Mouse (Mus musculus): ENCODE measurements around the gene Rnf2. TPM values are rescaled to one million over a fixed set of nuclear protein-coding genes. Genes with fewer than 3 reads are reported as not detected.

Rnf2 gene
- polyA plus RNA-seq, 1 experiment from 2014 or later, result 55.6 TPM

- peak within 1 kb of the TSS; percentile 65 for H3K4me3 ChIP-seq
- no peaks in the 10 kb centered on the region for H3K9me3 ChIP-seq (replicated peaks)
- H3K4me1 ChIP-seq (replicated peaks), result peaks cover 16% of the 10 kb centered on the region
- H3K36me3 ChIP-seq, result 0 out of 2 replicates have a peak, but pooled peaks cover 3% of the 10 kb centered on the region
- H3K4me2 ChIP-seq, result peak within 1 kb of the TSS; percentile 62
- H3K9ac ChIP-seq, result peak within 1 kb of the TSS; percentile 82
- peak; percentile 99 for ATAC-seq (replicated peaks; ENCODE audit: insufficient number of reproducible peaks, insufficient read depth, low FRiP score, low read depth)
- peak within 1 kb of the TSS; percentile 94 for H3K27ac ChIP-seq
- 0% methylated on average over 74 of the region's 74 CpGs for WGBS
- no peaks in the 10 kb centered on the region for H3K27me3 ChIP-seq
Observed at GRCm38 (mm10) chr1:151428263-151429221, 72.2 kb downstream of the Rnf2 start, which contains the start of the genes Swt1 and Trmt1l. Gene Swt1, minus strand, starts transcription at chr1:151428455. Gene Trmt1l, plus strand, starts transcription at chr1:151428542.

- H3K36me3 ChIP-seq, result 0 out of 2 replicates have a peak, but pooled peaks cover 2% of the 10 kb centered on the region
- 0% methylated on average over 26 of the region's 26 CpGs for WGBS
- no peaks in the 10 kb centered on the region for H3K27me3 ChIP-seq
- no peaks in the 10 kb centered on the region for H3K9me3 ChIP-seq (replicated peaks)
- peak overlapping the region; percentile 61 for H3K4me2 ChIP-seq
- peaks cover 16% of the 10 kb centered on the region for H3K4me1 ChIP-seq (replicated peaks)
- peak; percentile 47 for ATAC-seq (replicated peaks; ENCODE audit: insufficient number of reproducible peaks, insufficient read depth, low FRiP score, low read depth)
- H3K4me3 ChIP-seq, result peak overlapping the region; percentile 65
- H3K27ac ChIP-seq, result peak overlapping the region; percentile 82
- peak overlapping the region; percentile 76 for H3K9ac ChIP-seq
Observed at GRCm38 (mm10) chr1:151427888-151428262, 72.9 kb downstream of the Rnf2 start.

- peaks cover 16% of the 10 kb centered on the region for H3K4me1 ChIP-seq (replicated peaks)
- no peak for ATAC-seq (replicated peaks; ENCODE audit: insufficient number of reproducible peaks, insufficient read depth, low FRiP score, low read depth)
- H3K36me3 ChIP-seq, result 0 out of 2 replicates have a peak, but pooled peaks cover 2% of the 10 kb centered on the region
- H3K27ac ChIP-seq, result 0 out of 2 replicates have a peak overlapping the region, but pooled peaks have one; percentile 13
- H3K4me3 ChIP-seq, result peak overlapping the region; percentile 65
- no peaks in the 10 kb centered on the region for H3K9me3 ChIP-seq (replicated peaks)
- peak overlapping the region; percentile 76 for H3K9ac ChIP-seq
- H3K27me3 ChIP-seq, result no peaks in the 10 kb centered on the region
- H3K4me2 ChIP-seq, result peak overlapping the region; percentile 61
- WGBS, result 8% methylated on average over 7 of the region's 7 CpGs
Observed at GRCm38 (mm10) chr1:151426947-151427600, 73.7 kb downstream of the Rnf2 start.

- no peak overlapping the region for H3K4me2 ChIP-seq
- H3K4me3 ChIP-seq, result no peak overlapping the region
- 58% methylated on average over 3 of the region's 3 CpGs for WGBS
- H3K9ac ChIP-seq, result no peak overlapping the region
- no peaks in the 10 kb centered on the region for H3K9me3 ChIP-seq (replicated peaks)
- no peak for ATAC-seq (replicated peaks; ENCODE audit: insufficient number of reproducible peaks, insufficient read depth, low FRiP score, low read depth)
- H3K27ac ChIP-seq, result no peak overlapping the region
- peaks cover 27% of the 10 kb centered on the region for H3K36me3 ChIP-seq
- peaks cover 4% of the 10 kb centered on the region; the same call in 1 of the 2 replicates for H3K4me1 ChIP-seq (replicated peaks)
- no peaks in the 10 kb centered on the region for H3K27me3 ChIP-seq
Observed at GRCm38 (mm10) chr1:151422178-151422577, 78.6 kb downstream of the Rnf2 start.

- H3K27me3 ChIP-seq, result no peaks in the 10 kb centered on the region
- 77% methylated on average over 3 of the region's 3 CpGs for WGBS
- no peak overlapping the region for H3K4me2 ChIP-seq
- H3K9ac ChIP-seq, result no peak overlapping the region
- no peak overlapping the region for H3K27ac ChIP-seq
- H3K4me3 ChIP-seq, result no peak overlapping the region
- peaks cover 24% of the 10 kb centered on the region for H3K36me3 ChIP-seq
- H3K4me1 ChIP-seq (replicated peaks), result no peaks in the 10 kb centered on the region
- ATAC-seq (replicated peaks; ENCODE audit: insufficient number of reproducible peaks, insufficient read depth, low FRiP score, low read depth), result no peak
- no peaks in the 10 kb centered on the region for H3K9me3 ChIP-seq (replicated peaks)
Observed at GRCm38 (mm10) chr1:151409827-151410226, 90.9 kb downstream of the Rnf2 start.

Small RNA genes lying within 50 kb of the gene (microRNA-seq; reads per million reads assigned to microRNA genes)
- 1.7 reads per million for gene Mir7682

Other genes starting within 250 kb of the Rnf2 start
- 278 and 308 TPM in 2 replicates for gene Ivns1abp, start 156.5 kb downstream of the Rnf2 start, polyA plus RNA-seq (2015; fragmentation: Nextera tagmentation; extraction: Ambion mirVana)
- gene Swt1, start 72.5 kb downstream of the Rnf2 start, polyA plus RNA-seq (2015; fragmentation: Nextera tagmentation; extraction: Ambion mirVana), result 13.0 and 16.9 TPM in 2 replicates
- gene Trmt1l, start 72.4 kb downstream of the Rnf2 start, polyA plus RNA-seq (2015; fragmentation: Nextera tagmentation; extraction: Ambion mirVana), result 37.1 and 39.6 TPM in 2 replicates
- gene Fam129a, start 70.2 kb upstream of the Rnf2 start, polyA plus RNA-seq (2015; fragmentation: Nextera tagmentation; extraction: Ambion mirVana), result 14.3 and 14.4 TPM in 2 replicates